Mouse (Mus musculus) C2C12 (cell line): ENCODE data around the gene Hist2h2aa2. TPM values are rescaled to one million over a fixed set of nuclear protein-coding genes. Genes with fewer than 3 reads are reported as not detected.

Source experiments
- H3K27me3 ChIP-seq: one replicate; pipeline ENCODE4 v1.6.1; 2011; ENCODE audit not compliant: control insufficient read depth, insufficient read depth, insufficient read length
- H3K36me3 ChIP-seq: one replicate; pipeline ENCODE4 v1.6.1; 2011; ENCODE audit not compliant: control insufficient read depth, insufficient read depth
- H3K4me3 ChIP-seq: one replicate; pipeline ENCODE4 v1.5.1; 2011; ENCODE audit warnings: mild to moderate bottlenecking, control low read depth; ENCODE audit not compliant: poor library complexity, insufficient read depth, severe bottlenecking
- H3K79me2 ChIP-seq: one replicate; pipeline ENCODE4 v1.6.1; 2011; ENCODE audit not compliant: control insufficient read depth, insufficient read depth
- H3K79me3 ChIP-seq: one replicate; pipeline ENCODE4 v1.6.1; 2011; ENCODE audit warnings: low read depth, control low read depth
- H3ac ChIP-seq: one replicate; pipeline ENCODE3; 2011; ENCODE audit warnings: low read depth; ENCODE audit not compliant: control insufficient read depth, insufficient read length
- CEBPB ChIP-seq: IDR thresholded peaks from one replicate; pipeline ENCODE4 v1.6.1; 2011; ENCODE audit warnings: low read depth, mild to moderate bottlenecking, control low read depth, moderate library complexity
- CTCF ChIP-seq: IDR thresholded peaks from one replicate; pipeline ENCODE4 v1.5.1; 2011; ENCODE audit not compliant: control insufficient read depth, insufficient read depth, insufficient read length
- FOSL1 ChIP-seq: IDR thresholded peaks from one replicate; pipeline ENCODE4 v1.8.0; 2011; ENCODE audit warnings: mild to moderate bottlenecking, low read length; ENCODE audit not compliant: poor library complexity, insufficient read depth, severe bottlenecking
- MAX ChIP-seq: IDR thresholded peaks from one replicate; pipeline ENCODE4 v1.6.1; 2011; ENCODE audit warnings: mild to moderate bottlenecking, control low read depth
- MYOD1 ChIP-seq: IDR thresholded peaks from one replicate; pipeline ENCODE4 v1.6.1; 2011; ENCODE audit warnings: low read depth; ENCODE audit not compliant: control insufficient read depth, insufficient read length
- MYOG ChIP-seq: IDR thresholded peaks from one replicate; pipeline ENCODE4 v1.6.1; 2011; ENCODE audit not compliant: control insufficient read depth, insufficient read length; ENCODE audit errors: extremely low read depth
- USF1 ChIP-seq: IDR thresholded peaks from one replicate; pipeline ENCODE4 v1.6.1; 2011; ENCODE audit warnings: low read depth, mild to moderate bottlenecking, control low read depth, moderate library complexity
- polyA plus RNA-seq: library from polyadenylated mRNA; unstranded; fragments of >200 nt; fragmentation: generic; extraction: Trizol; gene quantifications from one replicate; pipeline ENCODE4 v1.2.1, GENCODE M21; 2012; ENCODE audit warnings: missing spikeins

Hist2h2aa2 gene
- polyA plus RNA-seq, 1 experiment = 20.3 TPM

DNA sequence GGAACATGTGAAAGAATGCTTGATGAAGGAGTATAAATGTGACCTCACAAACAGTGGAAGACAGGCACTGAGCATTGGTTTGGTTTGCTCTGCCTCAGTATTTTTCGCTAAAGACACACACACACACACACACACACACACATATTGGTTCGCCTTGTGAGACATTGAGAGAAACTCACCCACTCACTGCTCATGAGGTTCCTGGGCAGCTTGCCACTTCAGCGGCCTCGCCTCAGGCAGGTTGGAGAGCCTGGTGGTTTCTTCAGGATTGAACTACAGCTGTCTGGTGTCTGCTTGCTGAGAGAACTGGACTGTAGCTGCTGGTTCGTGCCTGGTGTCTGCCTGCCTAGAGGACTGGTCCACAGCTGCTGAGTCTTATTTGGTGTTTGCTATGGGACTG lies 20.1 kb upstream of the Hist2h2aa2 start:
- Histone ChIP-seq H3ac (no peak overlapping the region), H3K36me3 (no peaks in the 10 kb centered on the region)
- TF ChIP-seq CEBPB (no peak), FOSL1 (no peak), MYOD1 (no peak), CTCF (no peak), MAX (no peak), MYOG (no peak), USF1 (no peak)

DNA sequence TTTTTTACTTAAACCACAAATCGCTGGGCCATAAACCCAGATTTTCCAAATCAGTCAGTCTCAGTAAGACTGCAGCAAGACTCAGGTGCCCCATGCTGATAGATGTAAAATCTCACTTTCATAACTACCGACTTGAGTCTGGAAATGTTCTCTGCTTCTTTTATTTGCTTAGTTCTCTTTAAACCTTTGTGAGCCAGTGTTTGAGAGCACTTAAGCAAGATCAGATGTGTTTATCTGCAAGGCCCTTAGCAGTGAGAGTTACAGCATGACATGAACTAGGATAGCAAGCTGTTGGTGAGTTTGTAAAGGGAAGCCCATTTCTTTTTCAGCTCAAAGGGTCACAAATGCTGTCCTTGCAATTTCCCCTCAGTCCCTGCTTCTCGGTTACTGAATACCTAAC lies 17.1 kb upstream of the Hist2h2aa2 start:
- no peaks in the 10 kb centered on the region for H3K79me2 ChIP-seq
- no peaks in the 10 kb centered on the region for H3K79me3 ChIP-seq
- TF ChIP-seq CTCF (no peak), USF1 (no peak), FOSL1 (no peak), MYOD1 (no peak), CEBPB (no peak), MYOG (no peak), MAX (no peak)
- H3K27me3 ChIP-seq = no peaks in the 10 kb centered on the region
- no peak overlapping the region for H3ac ChIP-seq
- no peaks in the 10 kb centered on the region for H3K36me3 ChIP-seq
- no peak overlapping the region for H3K4me3 ChIP-seq

More for the DNA sequence above, 20.1 kb upstream of the Hist2h2aa2 start:
- Histone ChIP-seq H3K27me3 (no peaks in the 10 kb centered on the region), H3K79me2 (no peaks in the 10 kb centered on the region), H3K79me3 (no peaks in the 10 kb centered on the region), H3K4me3 (no peak overlapping the region)

DNA sequence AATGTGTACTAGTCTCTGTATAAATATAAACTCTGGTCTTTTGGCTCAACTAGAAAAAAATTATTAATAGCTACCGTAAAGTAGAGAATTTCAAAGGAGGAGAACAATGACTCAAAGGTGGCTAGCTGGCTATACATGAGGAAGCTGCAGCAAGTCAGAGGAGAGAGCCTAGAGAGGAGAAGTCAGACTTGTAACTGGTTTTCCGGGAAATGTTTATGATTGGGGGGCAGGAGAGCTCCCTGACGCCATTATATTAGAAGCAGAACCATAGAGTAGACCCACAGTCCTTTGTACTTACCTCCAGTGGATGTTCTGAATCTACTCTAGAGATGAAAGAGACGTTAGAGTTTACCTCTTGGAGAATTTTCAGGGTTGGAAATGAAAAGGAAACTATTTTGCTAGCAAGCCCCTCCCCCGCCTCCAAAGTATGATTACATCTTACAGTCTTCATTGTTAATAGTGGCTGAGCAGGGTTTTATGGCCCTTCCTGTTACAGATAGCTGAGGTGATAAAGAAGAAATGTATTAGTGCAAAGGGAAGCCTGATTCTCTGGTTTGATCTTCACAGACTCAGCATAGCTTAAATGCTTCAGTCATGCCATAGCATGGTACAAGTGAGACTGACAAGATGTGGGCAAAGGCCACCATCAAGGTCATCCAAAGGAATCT lies 16.0 kb upstream of the Hist2h2aa2 start:
- TF ChIP-seq USF1 (no peak), MYOG (no peak), FOSL1 (no peak), MYOD1 (no peak)

DNA sequence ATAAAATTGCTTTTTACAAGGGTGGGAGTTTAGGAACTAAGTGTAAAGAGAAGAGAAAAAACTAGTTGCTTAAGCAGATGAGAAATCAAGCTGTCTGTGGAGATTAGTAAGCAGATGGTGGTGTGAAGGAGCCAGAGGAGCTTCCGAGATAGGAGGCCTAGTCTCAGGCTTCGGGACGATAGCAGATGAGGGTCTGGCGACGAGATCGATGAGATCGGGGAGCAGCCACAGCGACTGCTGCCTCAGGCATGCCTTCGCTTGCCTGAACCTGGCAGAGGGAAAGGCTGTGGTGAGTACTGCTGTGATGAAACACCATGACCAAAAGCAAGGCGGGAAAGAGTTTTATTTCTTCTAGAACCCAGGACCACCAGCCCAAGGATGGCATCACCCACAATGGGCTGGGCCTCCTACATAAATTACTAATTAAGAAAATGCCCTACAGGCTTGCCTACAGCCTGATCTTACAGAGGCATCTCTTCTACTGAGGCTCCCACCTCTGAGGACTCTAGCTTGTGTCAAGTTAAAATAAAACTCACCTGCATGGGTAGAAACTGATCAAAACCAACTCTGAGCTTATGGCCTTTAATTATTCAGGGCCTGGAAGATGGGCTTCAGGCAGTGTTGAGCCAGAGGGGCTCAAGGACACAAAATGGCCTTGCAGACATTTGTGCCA lies 14.7 kb upstream of the Hist2h2aa2 start:
- Histone ChIP-seq H3K4me3 (no peak overlapping the region), H3K79me2 (no peaks in the 10 kb centered on the region)
- no peak for TF ChIP-seq MYOD1
- TF ChIP-seq MYOG = no peak
- no peak for TF ChIP-seq CEBPB
- no peak for TF ChIP-seq USF1
- no peak for TF ChIP-seq MAX
- TF ChIP-seq CTCF = no peak
- no peak for TF ChIP-seq FOSL1

More for the DNA sequence above, 16.0 kb upstream of the Hist2h2aa2 start:
- H3K27me3 ChIP-seq = no peaks in the 10 kb centered on the region
- no peaks in the 10 kb centered on the region for H3K79me2 ChIP-seq
- H3K79me3 ChIP-seq = no peaks in the 10 kb centered on the region
- no peaks in the 10 kb centered on the region for H3K36me3 ChIP-seq
- no peak overlapping the region for H3ac ChIP-seq
- H3K4me3 ChIP-seq = no peak overlapping the region

DNA sequence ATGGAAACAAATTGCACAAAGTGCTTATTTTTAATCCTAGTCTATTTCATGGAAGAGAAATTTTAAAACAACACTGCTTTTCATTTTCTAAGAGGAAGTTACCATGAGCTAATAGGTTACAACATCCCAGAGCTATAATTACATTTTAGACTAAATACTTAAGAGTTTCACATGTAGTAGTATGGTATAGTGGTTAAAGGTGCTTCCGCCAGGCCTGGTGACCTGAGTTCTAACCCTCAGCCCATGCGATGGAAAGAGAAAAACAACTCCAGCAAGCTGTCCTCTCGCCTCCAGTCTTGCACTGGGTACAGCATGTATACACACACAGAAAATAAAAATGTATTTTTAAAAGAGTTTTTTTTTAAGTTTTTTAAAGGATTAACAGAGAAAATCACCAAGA lies 11.7 kb upstream of the Hist2h2aa2 start:
- Histone ChIP-seq H3K4me3 (no peak overlapping the region), H3K79me3 (peaks cover 2% of the 10 kb centered on the region), H3K36me3 (no peaks in the 10 kb centered on the region), H3ac (no peak overlapping the region), H3K79me2 (no peaks in the 10 kb centered on the region), H3K27me3 (no peaks in the 10 kb centered on the region)
- TF ChIP-seq CEBPB = no peak
- no peak for TF ChIP-seq MAX
- no peak for TF ChIP-seq MYOD1
- TF ChIP-seq USF1 = no peak
- no peak for TF ChIP-seq MYOG
- TF ChIP-seq FOSL1 = no peak
- TF ChIP-seq CTCF = no peak

More for the DNA sequence above, 14.7 kb upstream of the Hist2h2aa2 start:
- no peak overlapping the region for H3ac ChIP-seq
- H3K79me3 ChIP-seq = no peaks in the 10 kb centered on the region
- H3K27me3 ChIP-seq = no peaks in the 10 kb centered on the region
- no peaks in the 10 kb centered on the region for H3K36me3 ChIP-seq

DNA sequence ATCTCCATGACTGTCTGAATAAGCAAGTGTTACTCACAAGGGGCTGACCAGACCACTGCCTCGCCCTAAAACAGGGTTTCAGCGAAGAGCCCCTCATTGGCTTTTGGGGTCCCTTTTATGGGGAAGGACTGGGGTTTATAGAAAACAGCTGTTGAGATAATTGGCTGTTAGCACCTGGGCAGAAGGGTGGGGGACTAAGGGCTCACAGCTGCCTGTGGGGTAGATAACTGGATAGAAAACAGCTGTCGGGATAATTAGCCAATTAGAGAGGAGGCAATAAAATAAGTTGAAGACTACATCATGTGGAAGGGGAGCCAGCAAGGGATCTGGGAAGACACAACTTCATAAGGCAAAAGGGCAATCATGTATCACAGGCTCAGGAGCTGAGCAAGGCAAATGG lies 10.8 kb upstream of the Hist2h2aa2 start:
- Histone ChIP-seq H3K79me2 (no peaks in the 10 kb centered on the region), H3K36me3 (no peaks in the 10 kb centered on the region), H3K27me3 (no peaks in the 10 kb centered on the region), H3K79me3 (peaks cover 2% of the 10 kb centered on the region), H3ac (no peak overlapping the region), H3K4me3 (no peak overlapping the region)
- no peak for TF ChIP-seq USF1
- TF ChIP-seq FOSL1 = no peak
- no peak for TF ChIP-seq MAX
- TF ChIP-seq MYOD1 = no peak
- no peak for TF ChIP-seq CTCF
- no peak for TF ChIP-seq CEBPB

DNA sequence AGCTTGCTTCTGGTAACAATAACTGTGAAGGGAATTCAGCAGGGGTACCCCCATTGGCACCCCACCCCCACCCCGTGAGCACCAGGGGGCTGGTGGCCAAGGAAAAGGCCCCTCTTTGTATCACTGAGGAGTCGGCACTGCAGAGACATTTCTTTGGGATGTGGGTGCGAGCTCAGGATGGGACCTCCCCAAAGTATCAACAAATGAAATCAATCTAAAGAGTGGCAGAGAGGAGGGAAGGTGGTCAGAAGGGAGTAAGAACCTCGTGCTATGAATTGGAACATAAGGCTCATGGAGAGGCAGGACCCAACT lies 8.9 kb upstream of the Hist2h2aa2 start:
- TF ChIP-seq MYOG = no peak
- no peak for TF ChIP-seq CTCF
- peaks cover 2% of the 10 kb centered on the region for H3K79me3 ChIP-seq
- peak overlapping the region; percentile 3 for H3K4me3 ChIP-seq
- H3K36me3 ChIP-seq = no peaks in the 10 kb centered on the region
- no peaks in the 10 kb centered on the region for H3K27me3 ChIP-seq
- H3K79me2 ChIP-seq = no peaks in the 10 kb centered on the region
- H3ac ChIP-seq = no peak overlapping the region
